Mouse (Mus musculus) MEL (cell line): ENCODE measurements at regions not wholly inside any gene's neighbourhood (a gene's known extent, or its start where the extent isn't known, plus 50 kb on each side); places are given as distances from the start of the nearest gene placed in this dataset.

Experiments used
- DNase-seq: peaks from one replicate; pipeline ENCODE4 v3.0.0; 2011; ENCODE audit warnings: low read depth, low spot score
- H3K27ac ChIP-seq: 2 replicates; pipeline ENCODE4 v1.5.1; 2012; ENCODE audit warnings: low read depth, mild to moderate bottlenecking, control low read depth, low read length, moderate library complexity; ENCODE audit not compliant: control insufficient read depth
- H3K27me3 ChIP-seq, 2 experiments: fragments of 150-350 bp in 1 of 2; sonication (generic) in 1 of 2; 2 replicates each; pipeline ENCODE4 v1.6.1; 2012; ENCODE audit warnings: low read length in 2 of 2, mild to moderate bottlenecking in 2 of 2, improper control_type of control experiment in 1 of 2, moderate library complexity in 1 of 2; ENCODE audit not compliant: insufficient read depth in 2 of 2, control insufficient read depth in 1 of 2
- H3K36me3 ChIP-seq, 2 experiments: 2 replicates each; pipeline ENCODE4 v1.6.1; 2012 to 2014; ENCODE audit warnings: low read length in 2 of 2, improper control_type of control experiment in 1 of 2, inconsistent platforms in 1 of 2, mild to moderate bottlenecking in 1 of 2; ENCODE audit not compliant: insufficient read depth in 2 of 2, control insufficient read depth in 1 of 2
- H3K4me1 ChIP-seq, 2 experiments: fragments of 150-350 bp in 1 of 2; sonication (generic) in 1 of 2; 2 replicates each; pipeline ENCODE4 v1.6.1; 2012; ENCODE audit warnings: low read length in 2 of 2, improper control_type of control experiment in 1 of 2, mild to moderate bottlenecking in 1 of 2; ENCODE audit not compliant: insufficient read depth in 2 of 2, control insufficient read depth in 1 of 2
- H3K4me3 ChIP-seq, 2 experiments: fragments of 150-350 bp in 1 of 2; sonication (generic) in 1 of 2; 2 replicates each; pipeline ENCODE4 v1.5.1; 2012; ENCODE audit warnings: low read depth in 2 of 2, low read length in 2 of 2, mild to moderate bottlenecking in 2 of 2, moderate library complexity in 2 of 2, control low read depth in 1 of 2, improper control_type of control experiment in 1 of 2; ENCODE audit not compliant: control insufficient read depth in 1 of 2, insufficient read depth in 1 of 2
- H3K79me2 ChIP-seq: 2 replicates; pipeline ENCODE4 v1.6.1; 2012; ENCODE audit warnings: mild to moderate bottlenecking, low read length, moderate library complexity; ENCODE audit not compliant: control insufficient read depth, poor library complexity, insufficient read depth
- H3K9ac ChIP-seq: 2 replicates; pipeline ENCODE4 v1.6.1; 2012; ENCODE audit warnings: low read depth, mild to moderate bottlenecking, control low read depth, low read length, moderate library complexity; ENCODE audit not compliant: control insufficient read depth, poor library complexity, severe bottlenecking
- H3K9me3 ChIP-seq: fragments of 150-350 bp; sonication (generic); replicated peaks from 2 replicates; pipeline ENCODE4 v1.6.1; 2012; ENCODE audit warnings: mild to moderate bottlenecking, low read length, improper control_type of control experiment, moderate library complexity; ENCODE audit not compliant: insufficient read depth
- CHD1 ChIP-seq: IDR thresholded peaks from 2 replicates; pipeline ENCODE4 v1.6.1; 2012; ENCODE audit warnings: low read depth, mild to moderate bottlenecking, inconsistent platforms, low read length, improper control_type of control experiment
- CTCF ChIP-seq, 3 experiments: IDR thresholded peaks in 2 of 3; conservative IDR thresholded peaks in 1 of 3; 2 replicates each; pipeline ENCODE4 v1.5.1; 2011 to 2012; ENCODE audit warnings: low read length in 3 of 3, low read depth in 2 of 3, mild to moderate bottlenecking in 2 of 3, improper control_type of control experiment in 1 of 3, inconsistent platforms in 1 of 3, mixed read lengths in 1 of 3, moderate library complexity in 1 of 3; ENCODE audit not compliant: control insufficient read depth in 1 of 3, insufficient read depth in 1 of 3, poor library complexity in 1 of 3, severe bottlenecking in 1 of 3
- EP300 ChIP-seq, 2 experiments: IDR thresholded peaks; 2 replicates each; pipeline ENCODE4 v1.6.1; 2011; ENCODE audit warnings: improper control_type of control experiment in 2 of 2, low read length in 2 of 2, low read depth in 1 of 2, mild to moderate bottlenecking in 1 of 2
- ETS1 ChIP-seq: IDR thresholded peaks from 2 replicates; pipeline ENCODE4 v1.6.1; 2012; ENCODE audit warnings: low read depth, mild to moderate bottlenecking, inconsistent platforms, low read length, improper control_type of control experiment, moderate library complexity
- GATA1 ChIP-seq: IDR thresholded peaks from 2 replicates; pipeline ENCODE4 v1.6.1; 2011; ENCODE audit warnings: low read depth, low read length, improper control_type of control experiment
- KAT2A ChIP-seq: conservative IDR thresholded peaks from 2 replicates; pipeline ENCODE4 v1.6.1; 2012; ENCODE audit warnings: low read depth, low read length, improper control_type of control experiment, inconsistent platforms
- MAFK ChIP-seq: IDR thresholded peaks from 2 replicates; pipeline ENCODE4 v1.6.1; 2011; ENCODE audit warnings: low read depth, mild to moderate bottlenecking, low read length, improper control_type of control experiment, borderline replicate concordance
- MAX ChIP-seq: IDR thresholded peaks from 2 replicates; pipeline ENCODE4 v1.6.1; 2011; ENCODE audit warnings: low read length, improper control_type of control experiment
- MEF2A ChIP-seq: IDR thresholded peaks from 2 replicates; pipeline ENCODE4 v1.6.1; 2014; ENCODE audit warnings: low read depth, mild to moderate bottlenecking, inconsistent platforms, low read length, improper control_type of control experiment; ENCODE audit not compliant: poor library complexity, insufficient replicate concordance, severe bottlenecking; ENCODE audit errors: extremely low read depth
- MXI1 ChIP-seq: IDR thresholded peaks from 2 replicates; pipeline ENCODE4 v1.6.1; 2011; ENCODE audit warnings: mild to moderate bottlenecking, low read depth, low read length, improper control_type of control experiment
- MYB ChIP-seq: IDR thresholded peaks from 2 replicates; pipeline ENCODE4 v1.6.1; 2011; ENCODE audit warnings: mild to moderate bottlenecking, low read depth, low read length, improper control_type of control experiment
- NRF1 ChIP-seq: IDR thresholded peaks from 2 replicates; pipeline ENCODE4 v1.6.1; 2014; ENCODE audit warnings: low read depth, mild to moderate bottlenecking, inconsistent platforms, low read length, improper control_type of control experiment, moderate library complexity; ENCODE audit not compliant: poor library complexity, insufficient read depth, severe bottlenecking
- POLR2AphosphoS5 ChIP-seq: IDR thresholded peaks from 2 replicates; pipeline ENCODE4 v1.6.1; 2012; ENCODE audit warnings: low read depth, borderline replicate concordance, mild to moderate bottlenecking, inconsistent platforms, low read length, moderate library complexity, mixed read lengths
- RAD21 ChIP-seq: IDR thresholded peaks from 2 replicates; pipeline ENCODE4 v1.6.1; 2011; ENCODE audit warnings: mild to moderate bottlenecking, low read depth, low read length, improper control_type of control experiment
- RCOR1 ChIP-seq: IDR thresholded peaks from 2 replicates; pipeline ENCODE4 v1.6.1; 2012; ENCODE audit warnings: low read depth, mild to moderate bottlenecking, inconsistent platforms, low read length, improper control_type of control experiment
- SMC3 ChIP-seq: IDR thresholded peaks from 2 replicates; pipeline ENCODE4 v1.6.1; 2011; ENCODE audit warnings: low read depth, low read length, improper control_type of control experiment
- TAL1 ChIP-seq: IDR thresholded peaks from 2 replicates; pipeline ENCODE4 v1.6.1; 2012; ENCODE audit warnings: mild to moderate bottlenecking, inconsistent platforms, low read length, moderate library complexity, mixed read lengths
- TCF12 ChIP-seq: IDR thresholded peaks from 2 replicates; pipeline ENCODE4 v1.6.1; 2014; ENCODE audit warnings: low read depth, mild to moderate bottlenecking, inconsistent platforms, low read length, improper control_type of control experiment, moderate library complexity
- UBTF ChIP-seq: IDR thresholded peaks from 2 replicates; pipeline ENCODE4 v1.6.1; 2012; ENCODE audit warnings: low read depth, mild to moderate bottlenecking, inconsistent platforms, low read length, improper control_type of control experiment, moderate library complexity, borderline replicate concordance; ENCODE audit not compliant: insufficient read depth
- USF1 ChIP-seq: IDR thresholded peaks from 2 replicates; pipeline ENCODE4 v1.6.1; 2014; ENCODE audit warnings: low read depth, mild to moderate bottlenecking, inconsistent platforms, low read length, improper control_type of control experiment, moderate library complexity
- ZMIZ1 ChIP-seq: IDR thresholded peaks from 2 replicates; pipeline ENCODE4 v1.6.1; 2012; ENCODE audit warnings: low read depth, mild to moderate bottlenecking, inconsistent platforms, low read length, improper control_type of control experiment, moderate library complexity

- Histone ChIP-seq H3K27ac (peak overlapping the region; percentile 39), H3K9me3 (no peaks in the 10 kb centered on the region), H3K4me1 (peaks cover 3% of the 10 kb centered on the region in 2 experiments), H3K4me3 (no peak overlapping the region), H3K79me2 (no peaks in the 10 kb centered on the region), H3K27me3 (no peaks in the 10 kb centered on the region), H3K9ac (no peak overlapping the region), H3K36me3 (peaks cover 0 to 6% of the 10 kb centered on the region in 2 experiments; a peak in 2 of 4 replicates)
- DNase-seq, result peak; percentile 46
- TF ChIP-seq CHD1 (no peak), TCF12 (peak; percentile 91), POLR2AphosphoS5 (no peak), TAL1 (peak; percentile 36), MAX (no peak), RAD21 (no peak), EP300 (IDR thresholded peaks at IDR 0.05; ENCODE audit: low read depth in 1 of 2, low read length in 2 of 2) (peak; percentile 92 to 93), NRF1 (no peak), KAT2A (no peak), MAFK (no peak), ZMIZ1 (no peak), RCOR1 (peak; percentile 59; the same call in 1 of the 2 replicates), MEF2A (no peak), SMC3 (no peak), CTCF (IDR thresholded peaks at IDR 0.05 in 2 of 3, conservative IDR thresholded peaks at IDR 0.05 in 1 of 3; ENCODE audit: control insufficient read depth in 1 of 3, insufficient read depth in 1 of 3, low read depth in 2 of 3, low read length in 3 of 3, poor library complexity in 1 of 3, severe bottlenecking in 1 of 3) (no peak), GATA1 (peak; percentile 82), ETS1 (0 out of 2 replicates have a peak, but pooled peaks have one; percentile 38), MYB (no peak), MXI1 (no peak)
Observed at GRCm38 (mm10) chr16:46223084-46223600, 68.3 kb upstream of the Gm4737 start.

DNA sequence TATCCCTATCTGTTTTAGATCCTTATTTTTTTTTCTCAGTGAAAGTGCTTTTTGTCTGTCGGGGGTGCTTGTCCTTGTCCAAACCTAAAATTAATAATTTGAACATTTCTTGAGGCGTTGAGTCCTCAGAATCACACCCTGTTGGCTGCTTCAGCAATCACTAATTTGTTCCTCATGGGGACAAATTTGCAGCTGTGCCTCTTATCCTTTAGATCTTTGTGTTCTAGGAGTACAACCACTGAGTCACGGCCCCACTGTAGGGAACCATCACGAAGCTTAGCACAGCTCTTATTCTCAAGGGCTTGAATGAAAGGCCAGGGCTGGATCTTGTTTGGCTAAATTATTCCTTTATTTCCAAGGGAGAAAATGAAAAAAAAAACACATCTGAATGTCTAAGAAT, 57.6 kb upstream of the Gm4737 start:
- Histone ChIP-seq H3K9me3 (no peaks in the 10 kb centered on the region), H3K9ac (no peak overlapping the region), H3K4me3 (peak overlapping the region; percentile 5 to 23; a peak in 2 of 4 replicates), H3K36me3 (peaks cover 0 to 2% of the 10 kb centered on the region in 2 experiments; a peak in 1 of 4 replicates), H3K4me1 (no peaks in the 10 kb centered on the region), H3K27me3 (no peaks in the 10 kb centered on the region), H3K27ac (no peak overlapping the region), H3K79me2 (no peaks in the 10 kb centered on the region)
- no peak for DNase-seq
- no peak for TF ChIP-seq USF1
- no peak for TF ChIP-seq MYB
- TF ChIP-seq UBTF, result no peak
- no peak for TF ChIP-seq ZMIZ1
